Mouse (Mus musculus) left cerebral cortex, adult 8-10 months (tissue): ENCODE data around the gene Rps6ka2. TPM values are rescaled to one million over a fixed set of nuclear protein-coding genes. Genes with fewer than 3 reads are reported as not detected.
"Not testable (repeated sequence)": the region's sequence is repeated elsewhere in the genome, so short reads cannot be mapped to it uniquely, and the experiment has no call there.

Experiments
- DNase-seq, 2 experiments: peaks; one replicate each; pipeline ENCODE4 v3.0.0; 2022; ENCODE audit warnings: low spot score in 2 of 2
- total RNA-seq, 4 experiments: library from RNA; stranded (reverse); gene quantifications; 2 replicates each; pipeline ENCODE4 v1.2.4; 2022

The Rps6ka2 gene
- total RNA-seq, 4 experiments from 2014 or later, result 49.6 to 57.2 (median 50.4) TPM

DNA sequence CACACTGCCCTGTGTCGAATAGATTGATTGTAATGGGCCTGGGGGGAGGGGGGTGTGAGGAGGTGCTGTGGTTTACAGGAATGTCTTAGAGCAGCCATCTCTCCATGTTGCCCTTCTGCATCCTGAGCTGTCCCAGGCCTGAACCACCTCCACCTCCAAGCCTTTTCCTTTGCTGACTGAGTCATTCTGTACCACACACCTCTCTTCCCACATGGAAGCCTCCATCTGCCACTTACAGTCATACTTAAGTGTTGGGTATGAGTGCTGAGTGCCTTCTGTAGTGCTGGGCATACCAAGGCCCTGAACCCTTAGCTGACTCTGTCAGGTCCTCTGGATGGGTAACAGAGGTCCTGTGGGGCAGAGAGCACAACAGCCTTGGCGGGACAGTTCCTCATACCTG is 97.9 kb downstream of the Rps6ka2 start:
- DNase-seq, result peak in 1 of 2 experiments; percentile 57

DNA sequence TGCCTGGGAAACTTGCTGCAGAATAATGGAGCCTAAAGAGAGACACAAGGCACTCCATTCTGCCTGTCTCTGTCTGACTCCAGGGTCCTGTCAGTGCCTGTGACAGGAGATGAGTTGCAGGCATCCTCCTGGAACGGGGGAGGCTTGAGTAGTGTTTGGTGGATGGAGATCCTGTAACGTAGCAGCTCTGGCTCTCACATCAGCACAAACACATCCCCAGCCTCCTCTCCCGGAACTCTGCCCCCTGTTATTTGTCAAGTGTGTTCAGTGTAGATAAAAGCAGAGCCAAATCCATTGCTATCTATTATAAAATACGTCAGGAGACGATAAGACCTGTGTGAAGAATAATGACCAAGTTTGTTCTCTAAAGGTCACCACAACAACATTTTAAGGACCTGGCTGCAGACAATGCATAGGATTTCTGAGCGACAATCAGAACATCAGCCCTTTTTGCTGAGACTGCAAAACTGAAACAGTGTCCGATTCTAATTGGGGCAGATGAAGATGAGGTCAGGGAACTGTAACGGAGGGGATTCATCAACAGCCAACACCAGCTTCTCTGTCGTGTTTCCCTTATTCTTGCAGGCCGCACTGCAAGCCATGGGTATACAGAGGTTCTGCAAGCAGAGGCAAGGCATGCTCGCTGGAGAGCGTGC is 99.4 kb downstream of the Rps6ka2 start:
- no peak for DNase-seq

DNA sequence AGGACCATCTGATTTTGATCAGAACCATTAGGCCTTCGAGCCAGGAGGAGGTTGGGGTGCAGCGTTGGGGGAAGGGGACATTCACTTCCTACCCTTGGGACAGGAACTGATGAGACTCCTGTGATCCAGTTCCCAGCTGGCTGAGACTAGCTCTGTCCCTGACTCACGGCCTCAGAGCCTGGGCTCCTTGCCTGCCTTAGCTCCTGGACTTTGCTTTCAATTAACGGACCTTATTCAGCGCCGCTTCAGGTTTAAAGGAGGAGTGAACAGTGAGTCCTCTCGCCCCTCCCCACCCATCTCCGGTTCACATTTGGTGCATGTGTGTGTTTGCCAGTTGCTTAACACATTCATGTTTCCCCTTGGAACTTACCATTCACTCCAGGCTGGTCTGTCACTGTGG is 100.6 kb downstream of the Rps6ka2 start:
- no peak for DNase-seq

DNA sequence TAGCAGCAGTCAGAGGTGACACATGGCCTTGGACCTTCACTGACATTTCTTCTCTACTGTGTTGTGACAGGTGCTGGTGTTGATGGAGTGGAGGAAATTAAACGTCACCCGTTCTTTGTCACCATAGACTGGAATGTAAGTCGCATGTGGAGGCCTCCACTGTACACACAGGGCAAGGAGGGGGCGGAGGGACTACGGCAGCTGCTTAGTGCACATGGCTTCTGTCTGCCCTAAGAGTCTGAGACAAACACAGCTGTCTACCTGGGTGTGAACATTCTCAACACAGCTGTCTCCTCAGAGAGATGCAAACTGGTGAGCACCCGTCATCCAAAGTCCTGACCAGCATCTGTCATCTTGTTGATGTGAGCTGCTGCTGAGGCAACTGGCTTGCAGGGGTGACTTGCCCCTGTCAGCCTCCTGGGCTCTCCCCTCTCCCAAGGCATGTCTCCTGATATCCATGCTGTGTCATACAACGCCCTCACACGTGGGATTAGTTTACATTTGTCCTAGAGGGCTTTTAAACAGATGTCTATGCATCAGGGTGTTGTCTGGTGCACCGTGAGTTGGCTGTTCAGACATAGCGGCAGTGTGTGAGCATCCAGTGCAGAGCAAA is 101.7 kb downstream of the Rps6ka2 start:
- no peak for DNase-seq

DNA sequence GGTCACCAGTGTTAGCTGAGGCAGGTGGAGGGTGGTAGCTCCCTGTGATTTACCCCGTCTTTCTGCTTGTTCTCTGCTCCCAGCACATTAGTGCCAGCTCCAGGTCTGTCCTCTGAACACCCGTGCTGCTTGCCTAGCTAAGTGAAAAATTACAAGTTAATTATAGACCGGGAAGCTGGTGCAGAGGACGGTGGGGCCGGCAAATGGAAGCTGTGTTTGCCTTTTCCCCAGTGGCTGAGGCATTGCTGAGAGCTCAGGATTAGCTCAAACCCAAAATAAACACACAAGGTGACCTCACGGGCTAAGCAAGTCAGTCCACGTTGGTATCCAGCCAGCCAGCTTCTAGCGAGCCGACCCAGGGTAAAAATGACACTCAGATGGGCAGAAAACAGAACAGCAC is 103.1 kb downstream of the Rps6ka2 start:
- no peak for DNase-seq

DNA sequence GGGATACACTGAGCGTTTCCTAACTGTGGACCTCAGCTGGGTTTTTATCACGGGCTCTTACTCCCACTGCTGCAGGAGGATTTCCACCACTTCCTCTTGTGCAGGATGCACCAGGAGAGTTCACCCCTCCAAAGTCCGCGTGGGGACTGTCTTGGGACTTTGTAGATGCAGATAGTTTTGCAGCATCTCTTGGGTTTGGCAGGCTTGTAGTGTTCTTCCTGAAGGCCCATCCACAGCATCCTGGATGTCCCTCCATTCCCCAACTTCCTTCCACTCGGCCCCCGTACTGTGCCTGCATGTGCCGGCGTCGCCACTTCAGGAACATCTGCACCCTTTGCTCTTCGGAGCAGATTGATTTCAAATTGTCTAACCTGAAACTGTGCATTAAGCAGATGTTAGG is 103.9 kb downstream of the Rps6ka2 start:
- DNase-seq, result no peak

DNA sequence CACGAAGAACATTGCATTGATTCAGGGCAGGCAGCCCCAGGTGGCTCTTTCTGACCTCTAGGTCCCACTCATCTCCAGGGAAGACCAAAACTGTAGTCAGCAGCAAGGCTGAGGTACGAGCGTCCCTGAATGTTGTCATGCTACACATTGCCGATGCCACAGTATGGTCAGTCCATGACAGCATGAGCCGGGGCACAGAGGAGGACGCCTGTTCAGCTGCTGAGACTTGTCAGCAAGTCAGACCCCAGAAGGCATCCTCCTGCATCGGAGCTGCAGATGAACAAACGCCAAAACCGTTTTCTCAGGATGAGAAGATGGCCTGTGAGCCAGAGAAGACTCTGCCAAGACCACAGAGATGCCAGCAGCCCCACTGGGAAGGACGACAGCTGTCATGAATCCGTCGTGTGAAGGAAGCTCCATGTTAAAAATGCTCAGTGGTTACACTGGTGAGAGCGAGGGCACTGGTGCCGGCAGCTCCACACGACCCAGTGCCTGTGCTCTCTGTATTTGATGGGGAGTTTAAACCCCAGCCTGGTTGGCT is 108.9 kb downstream of the Rps6ka2 start:
- DNase-seq, result no peak

DNA sequence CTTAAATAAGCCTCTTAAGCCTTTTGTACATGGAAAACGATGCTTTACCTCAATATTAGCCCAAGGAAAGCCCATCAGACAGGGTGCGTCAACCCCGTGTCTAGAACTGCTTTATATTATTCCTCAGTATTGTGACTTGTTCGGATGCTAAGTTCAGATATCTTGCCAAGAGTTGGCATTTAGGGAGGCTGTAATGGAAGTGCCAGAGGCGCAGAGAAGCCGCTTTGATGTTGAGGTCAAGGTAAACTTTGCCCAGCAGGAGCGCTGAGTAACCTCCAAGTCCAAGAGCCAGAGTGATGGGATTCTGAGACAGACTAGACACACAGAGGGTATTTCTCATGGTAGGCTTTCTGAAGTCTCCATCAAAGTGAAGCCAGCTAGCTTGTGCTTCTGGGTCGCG is 109.3 kb downstream of the Rps6ka2 start:
- DNase-seq, result no peak

DNA sequence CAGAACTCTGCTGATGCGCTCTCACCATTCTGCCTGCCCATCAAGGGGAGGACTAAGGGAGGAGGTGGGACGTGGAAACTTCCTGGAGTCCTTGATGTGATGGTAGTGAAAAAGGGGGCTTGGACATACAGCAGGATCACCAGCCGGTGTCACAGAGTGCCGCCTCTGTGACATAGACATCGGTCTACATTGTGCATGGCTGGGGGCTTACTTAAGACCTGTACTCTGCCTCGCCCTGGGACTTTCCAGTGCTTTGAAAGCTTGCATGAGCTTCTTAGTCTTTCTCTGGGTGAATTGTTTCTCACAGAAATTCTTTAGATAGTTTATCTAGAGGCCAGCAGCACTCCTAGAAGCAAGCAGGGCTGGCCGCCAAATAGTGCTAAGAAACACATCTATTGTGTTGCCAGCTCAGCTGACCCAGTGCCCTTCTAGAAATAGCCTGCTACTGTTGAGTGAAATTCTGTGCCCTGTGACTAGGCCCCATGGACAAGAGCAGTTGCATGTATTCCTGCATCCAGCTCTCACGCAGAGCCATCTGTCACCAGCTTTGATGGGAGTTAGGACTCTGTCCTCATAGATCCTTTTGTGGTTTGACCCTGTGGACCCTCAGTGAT is 114.5 kb downstream of the Rps6ka2 start:
- DNase-seq, result no peak

DNA sequence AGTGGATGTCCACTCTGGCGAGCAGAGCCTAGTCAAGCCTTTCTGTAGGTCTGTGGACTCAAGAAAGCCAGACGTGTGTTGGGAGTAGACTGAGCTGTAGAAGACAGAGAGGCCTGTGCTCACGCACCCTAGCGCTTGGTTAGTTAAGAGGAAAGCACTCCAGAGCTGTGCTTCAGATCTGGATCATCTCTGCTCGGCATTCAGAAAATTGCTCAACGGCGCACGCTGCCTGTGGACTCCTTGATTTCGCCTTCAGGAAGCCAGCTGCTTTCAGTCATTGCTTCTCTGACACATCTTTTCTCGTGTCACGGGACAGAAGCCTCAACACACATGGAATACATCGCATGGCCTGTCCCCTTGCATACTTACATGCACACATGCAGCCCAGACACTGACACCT is 115.4 kb downstream of the Rps6ka2 start:
- DNase-seq, result no peak

DNA sequence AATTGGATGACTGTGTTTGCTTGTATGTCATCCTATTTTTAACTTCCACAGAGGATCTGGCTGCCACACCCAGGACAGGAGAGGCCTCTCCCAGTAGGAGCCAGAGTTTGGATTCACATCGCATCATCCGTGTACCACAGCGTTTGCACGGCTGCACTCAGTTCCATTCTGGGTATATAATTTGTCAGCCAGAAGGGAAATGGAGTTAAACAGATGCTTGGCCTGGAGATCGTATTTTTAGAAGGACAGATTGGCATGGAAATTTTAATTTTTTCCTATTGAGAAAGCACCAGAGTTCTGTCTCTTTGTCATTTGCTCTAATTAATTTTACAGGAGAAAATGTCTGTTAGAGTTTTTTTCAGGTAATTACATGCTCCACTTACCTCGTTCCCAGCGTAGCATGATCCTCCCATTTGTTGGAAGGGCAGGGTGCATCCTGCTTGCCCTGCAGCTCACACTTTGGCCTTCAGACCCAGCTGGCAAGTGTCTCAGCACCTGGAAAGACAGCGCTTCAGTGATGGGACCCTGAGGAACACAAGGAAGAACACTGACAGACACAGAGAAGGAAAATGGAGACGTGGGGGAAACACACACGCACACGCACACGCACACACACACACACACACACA is 116.6 kb downstream of the Rps6ka2 start:
- DNase-seq, result no peak

DNA sequence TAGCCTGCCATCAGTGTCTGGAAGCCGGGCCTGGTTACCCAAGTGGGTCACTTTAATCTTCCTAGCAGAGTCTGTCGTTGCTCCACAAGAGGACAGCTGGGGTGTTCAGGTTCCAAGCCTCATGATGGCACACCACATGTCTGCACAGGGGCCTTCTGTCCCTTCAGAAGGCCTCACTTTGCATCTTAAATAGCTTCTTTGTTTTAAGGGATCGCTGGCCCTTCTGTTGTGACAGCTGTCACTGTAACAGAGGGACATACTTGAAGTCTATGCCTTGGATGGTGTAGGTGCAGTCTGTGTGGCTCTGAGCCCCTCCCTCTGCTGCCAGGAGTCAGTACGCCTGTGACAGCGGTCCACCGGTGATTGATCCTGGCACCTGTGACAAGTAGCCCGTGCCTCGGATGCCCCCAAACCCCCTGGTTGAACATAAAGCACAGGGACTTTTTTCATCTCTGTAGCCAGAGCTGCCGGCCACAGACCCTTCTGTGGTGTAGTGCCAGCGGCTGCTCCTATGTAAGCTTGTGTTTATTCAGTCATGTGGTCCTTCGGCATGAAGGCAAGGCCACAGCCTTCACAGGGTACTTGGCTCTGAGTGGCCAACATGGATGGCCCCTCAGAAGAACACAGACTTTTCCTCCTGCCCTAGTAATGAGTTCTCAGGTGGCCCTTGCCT is 122.2 kb downstream of the Rps6ka2 start:
- DNase-seq, result no peak

DNA sequence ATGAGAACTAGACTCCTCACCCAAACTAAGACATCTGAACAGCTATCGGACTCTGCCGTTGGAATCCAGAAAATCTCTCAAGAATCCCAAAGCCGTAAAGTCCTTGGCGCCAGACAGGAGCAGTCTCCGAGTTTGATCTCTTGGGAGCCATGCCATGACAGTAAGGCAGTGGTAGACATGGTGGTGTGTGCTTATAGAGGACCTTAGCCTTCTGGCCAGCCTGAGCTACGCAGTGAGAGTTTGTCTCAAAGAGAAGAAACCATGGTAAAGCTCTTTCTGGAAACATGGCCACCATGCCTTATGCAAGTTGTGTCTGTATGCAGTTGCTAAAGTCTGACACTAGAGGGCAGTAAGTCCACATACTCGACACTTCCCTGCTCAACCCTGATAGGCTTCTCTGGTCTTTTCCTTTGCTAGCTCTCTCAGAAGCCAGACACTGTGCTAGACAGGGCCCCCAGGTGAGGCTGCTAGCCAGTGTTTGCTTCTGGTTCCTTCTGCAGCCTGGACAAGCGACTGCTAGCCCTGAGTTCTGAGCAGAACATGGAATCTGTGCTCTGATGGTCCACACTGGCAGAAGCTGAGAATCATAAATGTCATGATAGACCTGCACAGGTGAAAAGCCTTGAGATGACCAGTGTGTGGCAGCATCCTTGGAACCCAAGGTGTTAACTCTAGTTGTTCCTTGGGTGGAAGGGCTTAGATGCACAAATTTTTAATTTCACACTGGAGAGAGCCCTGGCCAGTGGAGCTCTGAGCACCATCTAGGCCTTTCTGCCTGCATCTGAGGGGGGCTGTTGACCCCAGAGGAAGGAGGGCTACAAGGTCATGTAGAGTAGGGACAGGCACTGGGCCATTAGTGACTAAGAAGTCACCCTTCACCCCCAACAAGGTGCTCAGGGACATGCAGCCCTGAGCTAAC is 136.6 kb downstream of the Rps6ka2 start:
- DNase-seq, result not testable (repeated sequence)

DNA sequence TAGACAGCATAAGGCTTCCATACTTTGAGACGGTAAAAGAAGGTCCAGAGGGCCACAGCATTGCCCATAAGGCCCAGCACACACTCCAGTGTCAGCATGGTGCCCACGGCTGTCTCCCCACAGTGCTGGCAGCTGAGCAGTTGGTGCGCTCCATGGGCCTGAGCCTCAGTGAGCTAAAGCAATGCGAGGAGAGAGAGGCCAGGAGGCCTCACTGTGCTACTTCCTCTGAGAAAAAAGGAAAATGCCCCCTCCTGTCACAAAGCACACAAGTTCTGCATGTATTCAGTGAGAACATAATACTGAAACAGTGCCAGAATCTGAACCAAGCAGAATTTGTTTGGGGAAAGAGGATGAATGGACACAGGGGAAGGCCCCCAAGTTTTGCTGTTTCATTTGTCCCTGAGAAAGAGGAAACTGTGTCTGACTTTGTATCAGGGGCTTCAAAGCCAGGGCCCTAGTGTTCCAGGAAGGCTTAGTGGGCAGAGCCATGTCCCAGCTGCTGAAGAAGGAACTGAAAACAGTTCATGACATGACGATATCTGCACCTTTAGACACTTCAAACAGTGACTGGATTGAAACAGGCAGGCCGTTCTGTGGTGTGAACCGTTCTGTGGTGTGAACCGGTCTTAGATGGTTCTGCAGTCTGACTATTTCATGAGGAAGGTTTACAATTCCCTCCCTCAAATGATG is 145.9 kb downstream of the Rps6ka2 start:
- not testable (repeated sequence) for DNase-seq

DNA sequence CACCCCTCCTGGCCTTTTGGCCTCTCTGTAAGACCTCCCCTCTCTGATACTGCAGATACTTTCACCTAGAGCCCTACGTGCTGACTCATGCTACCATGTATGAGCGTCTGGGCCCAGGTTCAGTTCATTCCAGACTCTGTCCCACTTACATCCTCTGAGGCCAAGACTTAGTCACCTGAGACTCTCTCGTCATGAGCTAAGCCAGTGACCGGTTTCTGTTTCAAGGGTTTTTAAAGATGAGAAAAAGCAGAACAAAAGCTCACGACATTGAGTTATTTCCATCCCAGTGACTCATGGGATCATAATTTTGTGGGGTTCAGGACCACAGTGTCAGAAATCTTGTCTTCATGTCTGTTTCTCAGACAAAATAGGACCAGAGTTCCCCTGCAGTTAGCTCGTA is 149.9 kb downstream of the Rps6ka2 start:
- DNase-seq, result not testable (repeated sequence)

DNA sequence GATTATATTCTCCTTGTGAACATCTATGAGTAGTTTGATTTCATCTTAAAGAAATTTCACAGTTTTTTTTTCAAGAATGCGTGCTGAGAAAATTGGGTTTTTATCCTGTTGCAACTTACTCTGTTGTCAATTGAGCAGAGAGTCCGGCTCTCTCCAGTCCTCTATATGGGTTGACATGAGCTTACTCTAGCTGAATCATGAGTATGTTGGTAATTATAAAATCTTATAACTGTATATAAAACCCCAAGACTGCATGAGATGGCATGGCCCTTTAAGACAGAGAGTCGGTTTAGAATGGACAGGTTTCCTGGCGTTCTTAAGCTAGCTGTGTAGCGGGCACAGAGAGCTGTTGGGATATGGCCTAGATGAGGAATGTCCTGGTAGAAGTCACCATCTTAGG is 154.4 kb downstream of the Rps6ka2 start, which contains the start of gene Tcp10a:
TSS of gene Tcp10a (plus strand) at position 301 of the 400 bp plus-strand sequence.
- DNase-seq, result not testable (repeated sequence)

DNA sequence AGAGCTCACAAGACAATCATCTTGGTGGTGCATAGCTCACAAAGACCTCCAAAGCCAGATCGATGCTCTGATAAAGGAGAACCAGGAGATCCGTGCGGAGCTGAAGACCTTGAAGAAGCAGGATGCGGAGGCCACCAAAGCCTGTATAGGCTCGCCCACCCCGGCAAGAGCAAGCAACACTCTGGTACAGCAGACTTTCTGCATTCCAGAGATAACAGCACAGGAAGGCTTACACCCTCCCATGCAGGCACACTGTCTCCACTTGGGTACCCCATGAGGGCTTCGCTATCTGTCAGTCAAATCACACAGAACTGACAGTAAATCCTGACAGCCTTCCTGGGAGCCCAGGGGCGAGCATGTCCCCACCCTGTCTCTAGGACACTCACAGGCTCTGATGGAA is 156.5 kb downstream of the Rps6ka2 start:
- not testable (repeated sequence) for DNase-seq

DNA sequence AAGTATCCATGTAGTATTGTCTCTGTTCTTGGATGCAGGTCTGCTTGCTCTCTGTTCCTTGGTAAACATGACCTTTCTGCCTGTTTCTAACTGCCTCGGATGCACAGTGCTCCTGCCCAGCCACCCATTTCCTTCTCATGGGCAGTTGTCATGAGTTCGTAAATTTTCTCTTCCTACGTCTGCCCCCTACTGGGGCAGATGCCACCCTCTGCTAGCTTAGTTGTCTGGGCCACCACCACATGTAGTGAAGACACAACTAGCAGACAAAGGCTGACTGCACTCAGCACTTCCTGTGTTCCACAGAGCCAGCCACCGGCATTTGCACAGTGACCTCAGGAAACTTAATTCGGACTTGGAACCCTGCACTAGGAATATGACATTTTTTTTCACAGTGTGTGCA is 162.8 kb downstream of the Rps6ka2 start:
- DNase-seq, result not testable (repeated sequence)

DNA sequence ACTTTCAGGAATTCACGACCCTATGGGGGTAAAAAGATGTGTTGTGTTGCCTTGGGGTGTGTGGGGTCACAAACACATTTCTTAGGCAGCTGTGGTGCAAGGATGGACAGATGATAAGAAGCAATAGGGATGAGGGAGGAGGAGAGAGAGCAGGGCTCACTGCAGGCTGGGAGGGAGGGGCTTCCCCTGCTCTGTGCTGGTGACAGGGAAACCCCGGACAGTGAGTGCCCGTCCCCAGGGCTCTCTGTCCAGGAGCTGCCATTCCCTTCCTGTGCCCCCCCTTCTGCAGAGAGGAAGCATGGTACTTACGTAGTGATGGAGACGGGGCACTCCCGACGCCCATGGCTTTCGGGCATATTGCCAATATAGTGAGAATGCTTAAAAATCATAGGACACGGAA is 167.5 kb downstream of the Rps6ka2 start:
- DNase-seq, result not testable (repeated sequence)

DNA sequence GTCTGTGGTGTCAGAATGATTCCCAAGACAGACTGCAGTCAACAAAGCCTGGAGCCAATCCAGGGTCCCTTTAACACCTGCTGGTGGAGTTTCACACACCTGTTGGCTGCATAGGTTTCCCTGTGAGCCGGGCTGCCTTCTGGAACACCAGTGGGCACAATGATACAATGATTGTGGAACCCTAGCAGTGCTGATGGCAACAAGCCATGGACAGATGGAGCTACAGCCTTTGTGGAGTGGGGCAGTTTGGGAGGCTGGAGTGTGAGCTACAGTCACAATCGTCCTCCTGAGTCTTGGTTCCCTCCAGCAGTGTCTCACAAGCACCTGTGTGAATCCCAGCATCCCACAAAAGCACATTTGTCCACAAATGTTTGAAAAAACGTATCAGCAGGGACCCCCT is 178.8 kb downstream of the Rps6ka2 start:
- not testable (repeated sequence) for DNase-seq
